Mouse (Mus musculus): ENCODE measurements around the gene Cnbd2.

GRCm38 (mm10) chr2:156313153-156313552 lies 1.1 kb downstream of the Cnbd2 start:
- no peak for TF ChIP-seq POLR2A (IDR thresholded peaks at IDR 0.05; ENCODE audit: low read depth, low read length)
- no peak for TF ChIP-seq CTCF (IDR thresholded peaks at IDR 0.05; ENCODE audit: extremely low read depth, insufficient read length, insufficient replicate concordance, low read depth, low read length)
